Mouse (Mus musculus): Measurements from ENCODE around the gene Trip11. TPM values are rescaled to one million over a fixed set of nuclear protein-coding genes. Genes with fewer than 3 reads are reported as not detected.

Trip11 gene
- polyA plus RNA-seq, 1 experiment from 2014 or later: 10.8 TPM

GRCm38 (mm10) chr12:101892832-101893231 lies 20.2 kb downstream of the Trip11 start:
- Histone ChIP-seq H3K9ac (replicated peaks; ENCODE audit: low read length) (no peak overlapping the region), H3K27me3 (ENCODE audit: control insufficient read depth, insufficient read depth, low read length) (no peaks in the 10 kb centered on the region), H3K4me2 (ENCODE audit: low read depth, low read length) (no peak overlapping the region), H3K4me3 (ENCODE audit: low read depth, low read length) (no peak overlapping the region), H3K9me3 (replicated peaks; ENCODE audit: control insufficient read depth, low read length) (no peaks in the 10 kb centered on the region), H3K36me3 (replicated peaks; ENCODE audit: control insufficient read depth, insufficient read depth, low read depth, low read length) (peaks cover 3% of the 10 kb centered on the region), H3K27ac (replicated peaks; ENCODE audit: low read depth, low read length) (no peak overlapping the region), H3K4me1 (ENCODE audit: control insufficient read depth, insufficient read depth, low read length) (no peaks in the 10 kb centered on the region)
- 95% methylated on average over 2 of the region's 2 CpGs for WGBS
- ATAC-seq (replicated peaks; ENCODE audit: insufficient number of reproducible peaks, low FRiP score, low TSS enrichment, low read depth): no peak
- DNase-seq (ENCODE audit: low spot score): no peak

- Histone ChIP-seq H3K27me3 (ENCODE audit: control insufficient read depth, insufficient read depth, low read length) (no peaks in the 10 kb centered on the region), H3K4me3 (ENCODE audit: low read depth, low read length) (no peak overlapping the region), H3K9ac (replicated peaks; ENCODE audit: low read length) (no peak overlapping the region), H3K4me1 (ENCODE audit: control insufficient read depth, insufficient read depth, low read length) (no peaks in the 10 kb centered on the region), H3K9me3 (replicated peaks; ENCODE audit: control insufficient read depth, low read length) (no peaks in the 10 kb centered on the region), H3K4me2 (ENCODE audit: low read depth, low read length) (no peak overlapping the region), H3K36me3 (replicated peaks; ENCODE audit: control insufficient read depth, insufficient read depth, low read depth, low read length) (peaks cover 3% of the 10 kb centered on the region), H3K27ac (replicated peaks; ENCODE audit: low read depth, low read length) (no peak overlapping the region)
- ATAC-seq (replicated peaks; ENCODE audit: insufficient number of reproducible peaks, low FRiP score, low TSS enrichment, low read depth) (no peak), DNase-seq (ENCODE audit: low spot score) (no peak)
- WGBS: 86% methylated on average over 5 of the region's 5 CpGs
Measured at GRCm38 (mm10) chr12:101891066-101891465, 22.0 kb downstream of the Trip11 start.

GRCm38 (mm10) chr12:101889351-101889750 lies 23.7 kb downstream of the Trip11 start:
- Histone ChIP-seq H3K9me3 (replicated peaks; ENCODE audit: control insufficient read depth, low read length) (no peaks in the 10 kb centered on the region), H3K4me3 (ENCODE audit: low read depth, low read length) (no peak overlapping the region), H3K27ac (replicated peaks; ENCODE audit: low read depth, low read length) (no peak overlapping the region), H3K27me3 (ENCODE audit: control insufficient read depth, insufficient read depth, low read length) (no peaks in the 10 kb centered on the region), H3K4me2 (ENCODE audit: low read depth, low read length) (no peak overlapping the region), H3K4me1 (ENCODE audit: control insufficient read depth, insufficient read depth, low read length) (no peaks in the 10 kb centered on the region), H3K36me3 (replicated peaks; ENCODE audit: control insufficient read depth, insufficient read depth, low read depth, low read length) (peaks cover 3% of the 10 kb centered on the region), H3K9ac (replicated peaks; ENCODE audit: low read length) (no peak overlapping the region)
- DNase-seq (ENCODE audit: low spot score): no peak
- no peak for ATAC-seq (replicated peaks; ENCODE audit: insufficient number of reproducible peaks, low FRiP score, low TSS enrichment, low read depth)
- 92% methylated on average over 3 of the region's 3 CpGs for WGBS

- H3K4me3 ChIP-seq (ENCODE audit: low read depth, low read length): no peak overlapping the region
- H3K36me3 ChIP-seq (replicated peaks; ENCODE audit: control insufficient read depth, insufficient read depth, low read depth, low read length): peaks cover 3% of the 10 kb centered on the region
- DNase-seq (ENCODE audit: low spot score) (no peak), ATAC-seq (replicated peaks; ENCODE audit: insufficient number of reproducible peaks, low FRiP score, low TSS enrichment, low read depth) (no peak)
- WGBS: 91% methylated on average over 2 of the region's 2 CpGs
- no peak overlapping the region for H3K9ac ChIP-seq (replicated peaks; ENCODE audit: low read length)
- no peaks in the 10 kb centered on the region for H3K4me1 ChIP-seq (ENCODE audit: control insufficient read depth, insufficient read depth, low read length)
- no peaks in the 10 kb centered on the region for H3K27me3 ChIP-seq (ENCODE audit: control insufficient read depth, insufficient read depth, low read length)
- no peak overlapping the region for H3K27ac ChIP-seq (replicated peaks; ENCODE audit: low read depth, low read length)
- H3K4me2 ChIP-seq (ENCODE audit: low read depth, low read length): no peak overlapping the region
- no peaks in the 10 kb centered on the region for H3K9me3 ChIP-seq (replicated peaks; ENCODE audit: control insufficient read depth, low read length)
Measured at GRCm38 (mm10) chr12:101888312-101888711, 24.8 kb downstream of the Trip11 start.

GRCm38 (mm10) chr12:101884926-101885325 lies 28.1 kb downstream of the Trip11 start:
- H3K9ac ChIP-seq (replicated peaks; ENCODE audit: low read length): no peak overlapping the region
- H3K4me1 ChIP-seq (ENCODE audit: control insufficient read depth, insufficient read depth, low read length): no peaks in the 10 kb centered on the region
- no peaks in the 10 kb centered on the region for H3K27me3 ChIP-seq (ENCODE audit: control insufficient read depth, insufficient read depth, low read length)
- H3K4me2 ChIP-seq (ENCODE audit: low read depth, low read length): no peak overlapping the region
- 92% methylated on average over 7 of the region's 7 CpGs for WGBS
- H3K36me3 ChIP-seq (replicated peaks; ENCODE audit: control insufficient read depth, insufficient read depth, low read depth, low read length): no peaks in the 10 kb centered on the region; the same call in none of the 2 replicates
- no peaks in the 10 kb centered on the region for H3K9me3 ChIP-seq (replicated peaks; ENCODE audit: control insufficient read depth, low read length)
- no peak for DNase-seq (ENCODE audit: low spot score)
- H3K4me3 ChIP-seq (ENCODE audit: low read depth, low read length): no peak overlapping the region
- no peak overlapping the region for H3K27ac ChIP-seq (replicated peaks; ENCODE audit: low read depth, low read length)
- no peak for ATAC-seq (replicated peaks; ENCODE audit: insufficient number of reproducible peaks, low FRiP score, low TSS enrichment, low read depth)

- Histone ChIP-seq H3K4me3 (ENCODE audit: low read depth, low read length) (no peak overlapping the region), H3K27me3 (ENCODE audit: control insufficient read depth, insufficient read depth, low read length) (no peaks in the 10 kb centered on the region), H3K9ac (replicated peaks; ENCODE audit: low read length) (no peak overlapping the region), H3K4me1 (ENCODE audit: control insufficient read depth, insufficient read depth, low read length) (no peaks in the 10 kb centered on the region), H3K36me3 (replicated peaks; ENCODE audit: control insufficient read depth, insufficient read depth, low read depth, low read length) (peaks cover 3% of the 10 kb centered on the region; the same call in 1 of the 2 replicates), H3K4me2 (ENCODE audit: low read depth, low read length) (no peak overlapping the region), H3K9me3 (replicated peaks; ENCODE audit: control insufficient read depth, low read length) (no peaks in the 10 kb centered on the region), H3K27ac (replicated peaks; ENCODE audit: low read depth, low read length) (no peak overlapping the region)
- no peak for ATAC-seq (replicated peaks; ENCODE audit: insufficient number of reproducible peaks, low FRiP score, low TSS enrichment, low read depth)
- 90% methylated on average over 2 of the region's 2 CpGs for whole genome bisulfite sequencing
- DNase-seq (ENCODE audit: low spot score): no peak
Measured at GRCm38 (mm10) chr12:101876374-101876773, 36.7 kb downstream of the Trip11 start.

GRCm38 (mm10) chr12:101875107-101875506 lies 38.0 kb downstream of the Trip11 start:
- Histone ChIP-seq H3K9me3 (replicated peaks; ENCODE audit: control insufficient read depth, low read length) (no peaks in the 10 kb centered on the region), H3K27ac (replicated peaks; ENCODE audit: low read depth, low read length) (no peak overlapping the region), H3K4me1 (ENCODE audit: control insufficient read depth, insufficient read depth, low read length) (no peaks in the 10 kb centered on the region), H3K4me3 (ENCODE audit: low read depth, low read length) (no peak overlapping the region), H3K9ac (replicated peaks; ENCODE audit: low read length) (no peak overlapping the region), H3K36me3 (replicated peaks; ENCODE audit: control insufficient read depth, insufficient read depth, low read depth, low read length) (peaks cover 3% of the 10 kb centered on the region; the same call in 1 of the 2 replicates), H3K4me2 (ENCODE audit: low read depth, low read length) (no peak overlapping the region), H3K27me3 (ENCODE audit: control insufficient read depth, insufficient read depth, low read length) (no peaks in the 10 kb centered on the region)
- WGBS: 64% methylated on average over 1 of the region's 1 CpGs
- DNase-seq (ENCODE audit: low spot score): peak; percentile 67
- no peak for ATAC-seq (replicated peaks; ENCODE audit: insufficient number of reproducible peaks, low FRiP score, low TSS enrichment, low read depth)

- no peak overlapping the region for H3K4me3 ChIP-seq (ENCODE audit: low read depth, low read length)
- H3K9ac ChIP-seq (replicated peaks; ENCODE audit: low read length): no peak overlapping the region
- no peaks in the 10 kb centered on the region for H3K9me3 ChIP-seq (replicated peaks; ENCODE audit: control insufficient read depth, low read length)
- no peak overlapping the region for H3K27ac ChIP-seq (replicated peaks; ENCODE audit: low read depth, low read length)
- DNase-seq (ENCODE audit: low spot score) (no peak), ATAC-seq (replicated peaks; ENCODE audit: insufficient number of reproducible peaks, low FRiP score, low TSS enrichment, low read depth) (no peak)
- H3K4me2 ChIP-seq (ENCODE audit: low read depth, low read length): no peak overlapping the region
- WGBS: 87% methylated on average over 10 of the region's 10 CpGs
- H3K4me1 ChIP-seq (ENCODE audit: control insufficient read depth, insufficient read depth, low read length): no peaks in the 10 kb centered on the region
- no peaks in the 10 kb centered on the region for H3K36me3 ChIP-seq (replicated peaks; ENCODE audit: control insufficient read depth, insufficient read depth, low read depth, low read length)
- no peaks in the 10 kb centered on the region for H3K27me3 ChIP-seq (ENCODE audit: control insufficient read depth, insufficient read depth, low read length)
Measured at GRCm38 (mm10) chr12:101862286-101862964, 50.6 kb downstream of the Trip11 start.
